Mouse (Mus musculus): ENCODE results near the gene Gm9936. TPM values are rescaled to one million over a fixed set of nuclear protein-coding genes. Genes with fewer than 3 reads are reported as not detected.

Gm9936 gene
- polyA plus RNA-seq, 1 experiment from 2014 or later, result 3.7 TPM

- ATAC-seq, result peak; percentile 64
- Histone ChIP-seq H3K27me3 (ENCODE audit: control insufficient read depth, insufficient read depth, low read depth, low read length) (no peaks in the 10 kb centered on the region), H3K4me2 (ENCODE audit: low read length) (peak overlapping the region; percentile 49), H3K36me3 (ENCODE audit: control insufficient read depth, insufficient read depth, low read length) (no peaks in the 10 kb centered on the region), H3K27ac (ENCODE audit: low read length) (peak overlapping the region; percentile 73), H3K4me3 (ENCODE audit: low read depth, low read length) (peak overlapping the region; percentile 24), H3K4me1 (ENCODE audit: control insufficient read depth, insufficient read depth, low read length) (peaks cover 3% of the 10 kb centered on the region; the same call in 1 of the 2 replicates), H3K9me3 (replicated peaks; ENCODE audit: control insufficient read depth, low read length, poor library complexity, severe bottlenecking) (no peaks in the 10 kb centered on the region), H3K9ac (ENCODE audit: low read depth, low read length) (peak overlapping the region; percentile 59)
- 10% methylated on average over 27 of the region's 27 CpGs for WGBS
These were observed 32.3 kb downstream of the Gm9936 start for GRCm38 (mm10) chr5:114825978-114826691.

- peak; percentile 15; the same call in 1 of the 2 replicates for ATAC-seq
- H3K36me3 ChIP-seq (ENCODE audit: control insufficient read depth, insufficient read depth, low read length), result no peaks in the 10 kb centered on the region; the same call in 1 of the 2 replicates
- no peaks in the 10 kb centered on the region for H3K9me3 ChIP-seq (replicated peaks; ENCODE audit: control insufficient read depth, low read length, poor library complexity, severe bottlenecking)
- H3K9ac ChIP-seq (ENCODE audit: low read depth, low read length), result no peak overlapping the region
- no peak overlapping the region for H3K4me3 ChIP-seq (ENCODE audit: low read depth, low read length)
- peaks cover 3% of the 10 kb centered on the region; the same call in 1 of the 2 replicates for H3K4me1 ChIP-seq (ENCODE audit: control insufficient read depth, insufficient read depth, low read length)
- no peaks in the 10 kb centered on the region for H3K27me3 ChIP-seq (ENCODE audit: control insufficient read depth, insufficient read depth, low read depth, low read length)
- 16% methylated on average over 9 of the region's 9 CpGs for WGBS
- H3K4me2 ChIP-seq (ENCODE audit: low read length), result peak overlapping the region; percentile 29; the same call in 1 of the 2 replicates
- H3K27ac ChIP-seq (ENCODE audit: low read length), result no peak overlapping the region
These were observed 34.3 kb downstream of the Gm9936 start for GRCm38 (mm10) chr5:114824197-114824596.

GRCm38 (mm10) chr5:114822796-114823688 lies 35.4 kb downstream of the Gm9936 start, which contains the start of gene 1500011B03Rik:
Gene 1500011B03Rik, minus strand, starts transcription at chr5:114823468.
- 7% methylated on average over 48 of the region's 53 CpGs for WGBS
- H3K27ac ChIP-seq (ENCODE audit: low read length), result peak within 1 kb of the TSS; percentile 78

GRCm38 (mm10) chr5:114818124-114818523 lies 40.4 kb downstream of the Gm9936 start:
- ATAC-seq, result no peak
- no peaks in the 10 kb centered on the region for H3K27me3 ChIP-seq (ENCODE audit: control insufficient read depth, insufficient read depth, low read depth, low read length)
- no peak overlapping the region for H3K4me3 ChIP-seq (ENCODE audit: low read depth, low read length)
- no peak overlapping the region for H3K27ac ChIP-seq (ENCODE audit: low read length)
- H3K9ac ChIP-seq (ENCODE audit: low read depth, low read length), result no peak overlapping the region
- H3K36me3 ChIP-seq (ENCODE audit: control insufficient read depth, insufficient read depth, low read length), result no peaks in the 10 kb centered on the region; the same call in 1 of the 2 replicates
- WGBS, result 77% methylated on average over 11 of the region's 11 CpGs
- H3K9me3 ChIP-seq (replicated peaks; ENCODE audit: control insufficient read depth, low read length, poor library complexity, severe bottlenecking), result no peaks in the 10 kb centered on the region
- peaks cover 3% of the 10 kb centered on the region; the same call in 1 of the 2 replicates for H3K4me1 ChIP-seq (ENCODE audit: control insufficient read depth, insufficient read depth, low read length)
- H3K4me2 ChIP-seq (ENCODE audit: low read length), result no peak overlapping the region

More at GRCm38 (mm10) chr5:114822796-114823688, 35.4 kb downstream of the Gm9936 start, which contains the start of gene 1500011B03Rik:
- peak; percentile 89 for ATAC-seq
- H3K36me3 ChIP-seq (ENCODE audit: control insufficient read depth, insufficient read depth, low read length), result no peaks in the 10 kb centered on the region; the same call in 1 of the 2 replicates
- no peaks in the 10 kb centered on the region for H3K9me3 ChIP-seq (replicated peaks; ENCODE audit: control insufficient read depth, low read length, poor library complexity, severe bottlenecking)
- H3K4me1 ChIP-seq (ENCODE audit: control insufficient read depth, insufficient read depth, low read length), result peaks cover 3% of the 10 kb centered on the region; the same call in 1 of the 2 replicates
- H3K9ac ChIP-seq (ENCODE audit: low read depth, low read length), result peak within 1 kb of the TSS; percentile 65
- H3K4me3 ChIP-seq (ENCODE audit: low read depth, low read length), result peak within 1 kb of the TSS; percentile 50
- H3K27me3 ChIP-seq (ENCODE audit: control insufficient read depth, insufficient read depth, low read depth, low read length), result no peaks in the 10 kb centered on the region
- H3K4me2 ChIP-seq (ENCODE audit: low read length), result peak within 1 kb of the TSS; percentile 57

GRCm38 (mm10) chr5:114816599-114816998 lies 41.9 kb downstream of the Gm9936 start:
- Histone ChIP-seq H3K27me3 (ENCODE audit: control insufficient read depth, insufficient read depth, low read depth, low read length) (no peaks in the 10 kb centered on the region), H3K4me3 (ENCODE audit: low read depth, low read length) (no peak overlapping the region), H3K9ac (ENCODE audit: low read depth, low read length) (no peak overlapping the region), H3K9me3 (replicated peaks; ENCODE audit: control insufficient read depth, low read length, poor library complexity, severe bottlenecking) (no peaks in the 10 kb centered on the region), H3K4me2 (ENCODE audit: low read length) (no peak overlapping the region), H3K36me3 (ENCODE audit: control insufficient read depth, insufficient read depth, low read length) (no peaks in the 10 kb centered on the region; the same call in 1 of the 2 replicates), H3K4me1 (ENCODE audit: control insufficient read depth, insufficient read depth, low read length) (peaks cover 9% of the 10 kb centered on the region), H3K27ac (ENCODE audit: low read length) (no peak overlapping the region)
- 69% methylated on average over 6 of the region's 6 CpGs for WGBS
- no peak for ATAC-seq

- peak; percentile 97 for ATAC-seq
These were observed 44.8 kb downstream of the Gm9936 start for GRCm38 (mm10) chr5:114813525-114814181.

GRCm38 (mm10) chr5:114809826-114810225 lies 48.7 kb downstream of the Gm9936 start:
- Histone ChIP-seq H3K9me3 (replicated peaks; ENCODE audit: control insufficient read depth, low read length, poor library complexity, severe bottlenecking) (no peaks in the 10 kb centered on the region), H3K9ac (ENCODE audit: low read depth, low read length) (no peak overlapping the region), H3K4me3 (ENCODE audit: low read depth, low read length) (no peak overlapping the region), H3K4me1 (ENCODE audit: control insufficient read depth, insufficient read depth, low read length) (peaks cover 12% of the 10 kb centered on the region), H3K36me3 (ENCODE audit: control insufficient read depth, insufficient read depth, low read length) (0 out of 2 replicates have a peak, but pooled peaks cover 4% of the 10 kb centered on the region), H3K4me2 (ENCODE audit: low read length) (no peak overlapping the region), H3K27me3 (ENCODE audit: control insufficient read depth, insufficient read depth, low read depth, low read length) (no peaks in the 10 kb centered on the region), H3K27ac (ENCODE audit: low read length) (no peak overlapping the region)
- WGBS, result 96% methylated on average over 5 of the region's 5 CpGs
- no peak for ATAC-seq

More at GRCm38 (mm10) chr5:114813525-114814181, 44.8 kb downstream of the Gm9936 start:
- peak overlapping the region; percentile 96 for H3K9ac ChIP-seq (ENCODE audit: low read depth, low read length)
- peak overlapping the region; percentile 98 for H3K27ac ChIP-seq (ENCODE audit: low read length)
- H3K4me2 ChIP-seq (ENCODE audit: low read length), result peak overlapping the region; percentile 72
- H3K27me3 ChIP-seq (ENCODE audit: control insufficient read depth, insufficient read depth, low read depth, low read length), result no peaks in the 10 kb centered on the region
- WGBS, result under 1% methylated on average over 50 of the region's 50 CpGs
- 0 out of 2 replicates have a peak, but pooled peaks cover under 1% of the 10 kb centered on the region for H3K36me3 ChIP-seq (ENCODE audit: control insufficient read depth, insufficient read depth, low read length)
- peak overlapping the region; percentile 86 for H3K4me3 ChIP-seq (ENCODE audit: low read depth, low read length)
- peaks cover 9% of the 10 kb centered on the region for H3K4me1 ChIP-seq (ENCODE audit: control insufficient read depth, insufficient read depth, low read length)
- H3K9me3 ChIP-seq (replicated peaks; ENCODE audit: control insufficient read depth, low read length, poor library complexity, severe bottlenecking), result no peaks in the 10 kb centered on the region

GRCm38 (mm10) chr5:114809181-114809756 lies 49.2 kb downstream of the Gm9936 start:
- no peak overlapping the region for H3K9ac ChIP-seq (ENCODE audit: low read depth, low read length)
- WGBS, result 79% methylated on average over 10 of the region's 10 CpGs
- no peak overlapping the region for H3K4me3 ChIP-seq (ENCODE audit: low read depth, low read length)
- H3K27me3 ChIP-seq (ENCODE audit: control insufficient read depth, insufficient read depth, low read depth, low read length), result no peaks in the 10 kb centered on the region
- no peak overlapping the region for H3K27ac ChIP-seq (ENCODE audit: low read length)
- no peaks in the 10 kb centered on the region for H3K9me3 ChIP-seq (replicated peaks; ENCODE audit: control insufficient read depth, low read length, poor library complexity, severe bottlenecking)
- peaks cover 12% of the 10 kb centered on the region for H3K4me1 ChIP-seq (ENCODE audit: control insufficient read depth, insufficient read depth, low read length)
- ATAC-seq, result no peak
- H3K4me2 ChIP-seq (ENCODE audit: low read length), result no peak overlapping the region
- H3K36me3 ChIP-seq (ENCODE audit: control insufficient read depth, insufficient read depth, low read length), result peaks cover 6% of the 10 kb centered on the region; the same call in 1 of the 2 replicates

Data from midbrain, embryonic 16.5 days (tissue).